Comparison of ENCODE assay signal across 11 mouse cellular contexts in the genomic region with DNA sequence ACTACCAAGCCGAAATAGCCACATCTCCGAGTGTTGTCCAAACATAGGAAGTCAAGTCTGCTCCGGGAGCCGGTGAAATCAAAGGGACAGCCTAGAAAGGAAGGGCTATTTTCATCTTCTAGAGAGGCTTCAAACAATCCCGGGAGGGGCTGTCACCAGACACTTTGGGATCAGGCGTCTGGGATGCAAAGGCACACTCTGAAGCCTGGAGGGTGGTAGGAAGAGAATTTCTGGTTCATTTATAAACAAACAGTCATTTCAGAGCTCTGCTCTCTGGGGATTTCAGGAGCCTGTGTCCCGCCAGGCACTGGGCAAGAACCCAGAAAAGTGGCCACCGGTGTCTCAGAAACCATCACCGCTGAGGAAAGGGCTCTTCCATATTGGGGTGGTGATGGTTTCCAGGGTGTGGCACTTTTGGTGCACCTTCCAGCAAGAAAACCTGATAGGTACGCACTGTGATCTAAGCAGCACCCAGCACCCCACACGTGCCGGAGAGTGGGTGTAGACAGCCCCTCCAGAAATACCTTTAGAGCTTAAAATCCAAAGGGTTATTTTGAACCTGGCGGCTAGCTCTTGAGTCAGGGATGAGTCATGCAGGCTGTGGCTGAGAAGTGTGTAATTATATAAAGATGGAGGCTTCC. TPM values are rescaled to one million over a fixed set of nuclear protein-coding genes. Genes with fewer than 3 reads are reported as not detected.
DNase-seq lines count a peak whose midpoint lies in the region; ATAC-seq lines count a peak whose summit lies in the region.
"Had no signal": no experiment of that assay in that cellular context is flagged by ENCODE, and none has a peak within 500 bp of the region (broad histone marks: within the 10 kb centered on the region; RNA-seq: fewer than 3 reads in every experiment).

No protein-coding gene starts in this region.

- H3K9me3 ChIP-seq in heart, embryonic 13.5 days: no peaks in the 10 kb centered on the region
- H3K9me3 ChIP-seq in intestine, embryonic 16.5 days (ENCODE audit: control insufficient read depth, low read length): no peaks in the 10 kb centered on the region
- H3K9me3 ChIP-seq: megakaryocyte, embryonic 14.5 days had no signal

- peak overlapping the region; percentile 69 for H3K27ac ChIP-seq in heart, embryonic 13.5 days (replicated peaks)
- H3K27ac ChIP-seq in intestine, embryonic 16.5 days (ENCODE audit: low read length): peak overlapping the region; percentile 68; the same call in 1 of the 2 replicates

- no peak for DNase-seq in heart, postnatal 14 days
- DNase-seq in brain, adult 2 months (ENCODE audit: low read depth, low spot score): peak; percentile 93
- DNase-seq in lung, postnatal 36 days: peak; percentile 74
- DNase-seq in cerebellum, adult 11 months: no peak
- no peak for DNase-seq in gastrocnemius, postnatal 14 days
- DNase-seq: cerebellum, postnatal 14 days had no signal

- H3K4me1 ChIP-seq in heart, embryonic 13.5 days: peaks cover 39% of the 10 kb centered on the region
- peaks cover 28% of the 10 kb centered on the region for H3K4me1 ChIP-seq in intestine, embryonic 16.5 days (ENCODE audit: control insufficient read depth, insufficient read depth, low read length)

- H3K9ac ChIP-seq in heart, embryonic 13.5 days: peak overlapping the region; percentile 63
- no peak overlapping the region for H3K9ac ChIP-seq in intestine, embryonic 16.5 days (ENCODE audit: low read depth, low read length)

- H3K27me3 ChIP-seq in heart, embryonic 13.5 days (replicated peaks): 0 out of 2 replicates have a peak, but pooled peaks cover 6% of the 10 kb centered on the region
- H3K27me3 ChIP-seq in intestine, embryonic 16.5 days (replicated peaks; ENCODE audit: control insufficient read depth, insufficient read depth, low read length): no peaks in the 10 kb centered on the region

- H3K4me3 ChIP-seq in heart, embryonic 13.5 days: no peak overlapping the region
- no peak overlapping the region for H3K4me3 ChIP-seq in intestine, embryonic 16.5 days (ENCODE audit: low read length)
- H3K4me3 ChIP-seq: megakaryocyte, embryonic 14.5 days had no signal

- H3K36me3 ChIP-seq in heart, embryonic 13.5 days: no peaks in the 10 kb centered on the region
- no peaks in the 10 kb centered on the region for H3K36me3 ChIP-seq in intestine, embryonic 16.5 days (ENCODE audit: control insufficient read depth, insufficient read depth, low read length)

- intact Hi-C loops in heart, postnatal 14 days (cut with DNase I): no loop called here
- intact Hi-C loops in gastrocnemius, postnatal 14 days (cut with DNase I; ENCODE audit: low total_unique reads): no loop called here

- H3K4me2 ChIP-seq in heart, embryonic 13.5 days: peak overlapping the region; percentile 36
- no peak overlapping the region for H3K4me2 ChIP-seq in intestine, embryonic 16.5 days (ENCODE audit: low read depth, low read length)

- 17% methylated on average over 13 of the region's 13 CpGs for WGBS in heart, embryonic 13.5 days
- WGBS in intestine, embryonic 16.5 days: 44% methylated on average over 13 of the region's 13 CpGs

- no peak for ATAC-seq in heart, embryonic 13.5 days (ENCODE audit: extremely low read depth, insufficient number of reproducible peaks, low FRiP score, low TSS enrichment)
- no peak for ATAC-seq in intestine, embryonic 16.5 days
- ATAC-seq in activated CD4-positive, CD25-positive, alpha-beta regulatory T cell, adult 4 months: no peak

RNA-seq across cellular contexts. Expression of a gene that starts 17.3 kb away (rescaled TPM):
- 11.2 and 11.6 TPM in 2 replicates for polyA plus RNA-seq in heart, embryonic 13.5 days (2015; fragmentation: Nextera tagmentation; extraction: Ambion mirVana)
- total RNA-seq in heart, postnatal 14 days (2021): 10 to 100 TPM; 27.9 to 36.3 TPM
- 1.7 and 2.1 TPM in 2 replicates for polyA plus RNA-seq in intestine, embryonic 16.5 days (2015; fragmentation: Nextera tagmentation; extraction: Ambion mirVana)
- not detected for polyA plus RNA-seq in activated CD4-positive, CD25-positive, alpha-beta regulatory T cell, adult 4 months (2017; shearing (Covaris generic))
- total RNA-seq in gastrocnemius, postnatal 14 days (2021): 10 to 100 TPM in 1 of 2 experiments, 1 to 10 TPM in 1; 6.3 to 10.5 TPM
- total RNA-seq: MEL had no signal

RNA-seq across cellular contexts. Expression of a gene that starts 24.5 kb away (rescaled TPM):
- polyA plus RNA-seq in heart, embryonic 13.5 days (2015; fragmentation: Nextera tagmentation; extraction: Ambion mirVana): 0.41 and 1.2 TPM in 2 replicates
- total RNA-seq in heart, postnatal 14 days (2021): not detected
- 0.12 and 0.22 TPM in 2 replicates for polyA plus RNA-seq in intestine, embryonic 16.5 days (2015; fragmentation: Nextera tagmentation; extraction: Ambion mirVana)
- not detected for polyA plus RNA-seq in activated CD4-positive, CD25-positive, alpha-beta regulatory T cell, adult 4 months (2017; shearing (Covaris generic))
- total RNA-seq in gastrocnemius, postnatal 14 days (2021): 10 to 100 TPM; 30.5 to 36.4 TPM
- total RNA-seq: MEL had no signal

RNA-seq across cellular contexts. Expression of a gene that starts 45.8 kb away (rescaled TPM):
- 0.24 and 0.53 TPM in 2 replicates for polyA plus RNA-seq in heart, embryonic 13.5 days (2015; fragmentation: Nextera tagmentation; extraction: Ambion mirVana)
- under 1 TPM; 0.38 to 0.51 TPM for total RNA-seq in heart, postnatal 14 days (2021)
- polyA plus RNA-seq in intestine, embryonic 16.5 days (2015; fragmentation: Nextera tagmentation; extraction: Ambion mirVana): 0.11 and 0.16 TPM in 2 replicates
- polyA plus RNA-seq in activated CD4-positive, CD25-positive, alpha-beta regulatory T cell, adult 4 months (2017; shearing (Covaris generic)): not detected
- total RNA-seq in gastrocnemius, postnatal 14 days (2021): under 1 TPM; 0.07 to 0.08 TPM
- total RNA-seq: MEL had no signal

Comparison
In these comparisons a context has a peak if more than half of its experiments do, and no peak if none do; other contexts are left out.
1. DNase-seq: peak in brain, adult 2 months (single experiment) and lung, postnatal 36 days (single experiment); none in heart, postnatal 14 days (0 of 2), cerebellum, adult 11 months (single experiment) and gastrocnemius, postnatal 14 days (single experiment).